Mouse (Mus musculus): ENCODE data around the gene Gsto2. TPM values are rescaled to one million over a fixed set of nuclear protein-coding genes. Genes with fewer than 3 reads are reported as not detected.

Gsto2 gene
- polyA plus RNA-seq (2014; fragmentation: Nextera tagmentation; extraction: Ambion mirVana): 1.1 TPM in 2 replicates

GRCm38 (mm10) chr19:47865353-47865947, at the start of gene Gsto2:
Gene Gsto2, plus strand, starts transcription at chr19:47865534.
- Histone ChIP-seq H3K9me3 (replicated peaks; ENCODE audit: control insufficient read depth, low read length) (no peaks in the 10 kb centered on the region), H3K4me2 (ENCODE audit: low read length) (peak within 1 kb of the TSS; percentile 76), H3K36me3 (ENCODE audit: control insufficient read depth, insufficient read depth, low read length) (no peaks in the 10 kb centered on the region), H3K4me3 (ENCODE audit: low read depth, low read length) (peak within 1 kb of the TSS; percentile 55), H3K27ac (ENCODE audit: low read depth, low read length) (peak within 1 kb of the TSS; percentile 87), H3K4me1 (ENCODE audit: control insufficient read depth, insufficient read depth, low read length) (0 out of 2 replicates have a peak, but pooled peaks cover 4% of the 10 kb centered on the region), H3K27me3 (replicated peaks; ENCODE audit: control insufficient read depth, insufficient read depth, low read length) (no peaks in the 10 kb centered on the region), H3K9ac (ENCODE audit: low read length) (peak within 1 kb of the TSS; percentile 89)
- DNase-seq (ENCODE audit: low spot score) (peak; percentile 99), ATAC-seq (peak; percentile 100)
- under 1% methylated on average over 49 of the region's 49 CpGs for WGBS

- Histone ChIP-seq H3K4me1 (ENCODE audit: control insufficient read depth, insufficient read depth, low read length) (no peaks in the 10 kb centered on the region), H3K9ac (ENCODE audit: low read length) (no peak overlapping the region), H3K4me3 (ENCODE audit: low read depth, low read length) (no peak overlapping the region), H3K9me3 (replicated peaks; ENCODE audit: control insufficient read depth, low read length) (no peaks in the 10 kb centered on the region), H3K27ac (ENCODE audit: low read depth, low read length) (no peak overlapping the region), H3K4me2 (ENCODE audit: low read length) (no peak overlapping the region), H3K27me3 (replicated peaks; ENCODE audit: control insufficient read depth, insufficient read depth, low read length) (no peaks in the 10 kb centered on the region), H3K36me3 (ENCODE audit: control insufficient read depth, insufficient read depth, low read length) (no peaks in the 10 kb centered on the region)
- ATAC-seq (peak; percentile 42; the same call in 1 of the 2 replicates), DNase-seq (ENCODE audit: low spot score) (peak; percentile 61)
- WGBS: 76% methylated on average over 9 of the region's 9 CpGs
Measured at GRCm38 (mm10) chr19:47817692-47818091, 47.6 kb upstream of the Gsto2 start.

- DNase-seq (ENCODE audit: low spot score): peak; percentile 86
- H3K9me3 ChIP-seq (replicated peaks; ENCODE audit: control insufficient read depth, low read length): no peaks in the 10 kb centered on the region
- H3K27ac ChIP-seq (ENCODE audit: low read depth, low read length): no peak overlapping the region
- no peak overlapping the region for H3K4me3 ChIP-seq (ENCODE audit: low read depth, low read length)
- no peaks in the 10 kb centered on the region for H3K4me1 ChIP-seq (ENCODE audit: control insufficient read depth, insufficient read depth, low read length)
- H3K36me3 ChIP-seq (ENCODE audit: control insufficient read depth, insufficient read depth, low read length): no peaks in the 10 kb centered on the region
- H3K4me2 ChIP-seq (ENCODE audit: low read length): no peak overlapping the region
- H3K9ac ChIP-seq (ENCODE audit: low read length): no peak overlapping the region
- H3K27me3 ChIP-seq (replicated peaks; ENCODE audit: control insufficient read depth, insufficient read depth, low read length): no peaks in the 10 kb centered on the region
- 19% methylated on average over 9 of the region's 9 CpGs for WGBS
- ATAC-seq: peak; percentile 58
Measured at GRCm38 (mm10) chr19:47820832-47821493, 44.4 kb upstream of the Gsto2 start.

GRCm38 (mm10) chr19:47821494-47821872, 43.9 kb upstream of the Gsto2 start:
- no peaks in the 10 kb centered on the region for H3K27me3 ChIP-seq (replicated peaks; ENCODE audit: control insufficient read depth, insufficient read depth, low read length)
- H3K4me3 ChIP-seq (ENCODE audit: low read depth, low read length): no peak overlapping the region
- H3K4me2 ChIP-seq (ENCODE audit: low read length): no peak overlapping the region
- H3K9me3 ChIP-seq (replicated peaks; ENCODE audit: control insufficient read depth, low read length): no peaks in the 10 kb centered on the region
- no peak overlapping the region for H3K9ac ChIP-seq (ENCODE audit: low read length)
- no peaks in the 10 kb centered on the region for H3K36me3 ChIP-seq (ENCODE audit: control insufficient read depth, insufficient read depth, low read length)
- ATAC-seq (no peak), DNase-seq (ENCODE audit: low spot score) (no peak)
- WGBS: 74% methylated on average over 7 of the region's 7 CpGs
- H3K4me1 ChIP-seq (ENCODE audit: control insufficient read depth, insufficient read depth, low read length): no peaks in the 10 kb centered on the region
- H3K27ac ChIP-seq (ENCODE audit: low read depth, low read length): no peak overlapping the region

GRCm38 (mm10) chr19:47822143-47822796, 43.1 kb upstream of the Gsto2 start:
- no peak overlapping the region for H3K27ac ChIP-seq (ENCODE audit: low read depth, low read length)
- H3K27me3 ChIP-seq (replicated peaks; ENCODE audit: control insufficient read depth, insufficient read depth, low read length): no peaks in the 10 kb centered on the region
- H3K4me3 ChIP-seq (ENCODE audit: low read depth, low read length): no peak overlapping the region
- no peaks in the 10 kb centered on the region for H3K9me3 ChIP-seq (replicated peaks; ENCODE audit: control insufficient read depth, low read length)
- H3K4me1 ChIP-seq (ENCODE audit: control insufficient read depth, insufficient read depth, low read length): no peaks in the 10 kb centered on the region
- H3K4me2 ChIP-seq (ENCODE audit: low read length): no peak overlapping the region
- DNase-seq (ENCODE audit: low spot score): peak; percentile 33
- ATAC-seq: no peak
- no peak overlapping the region for H3K9ac ChIP-seq (ENCODE audit: low read length)
- WGBS: 29% methylated on average over 8 of the region's 8 CpGs
- no peaks in the 10 kb centered on the region for H3K36me3 ChIP-seq (ENCODE audit: control insufficient read depth, insufficient read depth, low read length)

GRCm38 (mm10) chr19:47824026-47824425, 41.3 kb upstream of the Gsto2 start:
- WGBS: 82% methylated on average over 5 of the region's 5 CpGs
- H3K9ac ChIP-seq (ENCODE audit: low read length): no peak overlapping the region
- no peaks in the 10 kb centered on the region for H3K36me3 ChIP-seq (ENCODE audit: control insufficient read depth, insufficient read depth, low read length)
- H3K9me3 ChIP-seq (replicated peaks; ENCODE audit: control insufficient read depth, low read length): no peaks in the 10 kb centered on the region
- no peaks in the 10 kb centered on the region for H3K4me1 ChIP-seq (ENCODE audit: control insufficient read depth, insufficient read depth, low read length)
- H3K27ac ChIP-seq (ENCODE audit: low read depth, low read length): no peak overlapping the region
- DNase-seq (ENCODE audit: low spot score) (no peak), ATAC-seq (no peak)
- H3K27me3 ChIP-seq (replicated peaks; ENCODE audit: control insufficient read depth, insufficient read depth, low read length): no peaks in the 10 kb centered on the region
- no peak overlapping the region for H3K4me2 ChIP-seq (ENCODE audit: low read length)
- H3K4me3 ChIP-seq (ENCODE audit: low read depth, low read length): no peak overlapping the region

GRCm38 (mm10) chr19:47829913-47830450, 35.4 kb upstream of the Gsto2 start:
- 88% methylated on average over 14 of the region's 14 CpGs for WGBS
- DNase-seq (ENCODE audit: low spot score): no peak
- no peaks in the 10 kb centered on the region for H3K36me3 ChIP-seq (ENCODE audit: control insufficient read depth, insufficient read depth, low read length)
- H3K9ac ChIP-seq (ENCODE audit: low read length): no peak overlapping the region
- H3K27ac ChIP-seq (ENCODE audit: low read depth, low read length): no peak overlapping the region
- H3K4me2 ChIP-seq (ENCODE audit: low read length): no peak overlapping the region
- no peaks in the 10 kb centered on the region for H3K4me1 ChIP-seq (ENCODE audit: control insufficient read depth, insufficient read depth, low read length)
- no peaks in the 10 kb centered on the region for H3K9me3 ChIP-seq (replicated peaks; ENCODE audit: control insufficient read depth, low read length)
- no peaks in the 10 kb centered on the region for H3K27me3 ChIP-seq (replicated peaks; ENCODE audit: control insufficient read depth, insufficient read depth, low read length)
- ATAC-seq: no peak
- no peak overlapping the region for H3K4me3 ChIP-seq (ENCODE audit: low read depth, low read length)

- 97% methylated on average over 8 of the region's 8 CpGs for WGBS
- Histone ChIP-seq H3K27ac (ENCODE audit: low read depth, low read length) (no peak overlapping the region), H3K4me2 (ENCODE audit: low read length) (no peak overlapping the region), H3K9me3 (replicated peaks; ENCODE audit: control insufficient read depth, low read length) (no peaks in the 10 kb centered on the region), H3K36me3 (ENCODE audit: control insufficient read depth, insufficient read depth, low read length) (no peaks in the 10 kb centered on the region), H3K9ac (ENCODE audit: low read length) (no peak overlapping the region), H3K27me3 (replicated peaks; ENCODE audit: control insufficient read depth, insufficient read depth, low read length) (no peaks in the 10 kb centered on the region), H3K4me1 (ENCODE audit: control insufficient read depth, insufficient read depth, low read length) (no peaks in the 10 kb centered on the region), H3K4me3 (ENCODE audit: low read depth, low read length) (no peak overlapping the region)
- ATAC-seq (no peak), DNase-seq (ENCODE audit: low spot score) (no peak)
Measured at GRCm38 (mm10) chr19:47831111-47831510, 34.2 kb upstream of the Gsto2 start.

- no peak for ATAC-seq
Measured at GRCm38 (mm10) chr19:47832316-47832715, 33.0 kb upstream of the Gsto2 start.

More at GRCm38 (mm10) chr19:47832316-47832715, 33.0 kb upstream of the Gsto2 start:
- no peaks in the 10 kb centered on the region for H3K9me3 ChIP-seq (replicated peaks; ENCODE audit: control insufficient read depth, low read length)
- H3K9ac ChIP-seq (ENCODE audit: low read length): no peak overlapping the region
- no peaks in the 10 kb centered on the region for H3K27me3 ChIP-seq (replicated peaks; ENCODE audit: control insufficient read depth, insufficient read depth, low read length)
- no peaks in the 10 kb centered on the region for H3K4me1 ChIP-seq (ENCODE audit: control insufficient read depth, insufficient read depth, low read length)
- no peak overlapping the region for H3K4me3 ChIP-seq (ENCODE audit: low read depth, low read length)
- H3K36me3 ChIP-seq (ENCODE audit: control insufficient read depth, insufficient read depth, low read length): no peaks in the 10 kb centered on the region
- WGBS: 87% methylated on average over 16 of the region's 16 CpGs
- DNase-seq (ENCODE audit: low spot score): no peak
- H3K4me2 ChIP-seq (ENCODE audit: low read length): no peak overlapping the region
- H3K27ac ChIP-seq (ENCODE audit: low read depth, low read length): no peak overlapping the region

All from forebrain, embryonic 14.5 days (tissue).